Mouse (Mus musculus) neural tube, embryonic 12.5 days (tissue): ENCODE data around the gene N4bp2l2. TPM values are rescaled to one million over a fixed set of nuclear protein-coding genes. Genes with fewer than 3 reads are reported as not detected.

ENCODE experiments used
- ATAC-seq: fragments of 200-750 bp; cut with Nextera tagmentation; 2 replicates; pipeline ENCODE4 v1.8.0; 2017; ENCODE audit warnings: low read depth, mild to moderate bottlenecking, moderate TSS enrichment, moderate library complexity; ENCODE audit not compliant: low FRiP score
- H3K27ac ChIP-seq: fragments of 300-500 bp; sonication (generic); 2 replicates; pipeline ENCODE4 v1.5.1; 2016
- H3K27me3 ChIP-seq: fragments of 300-500 bp; sonication (generic); replicated peaks from 2 replicates; pipeline ENCODE4 v1.6.1; 2016; ENCODE audit warnings: mild to moderate bottlenecking
- H3K36me3 ChIP-seq: fragments of 300-500 bp; sonication (generic); 2 replicates; pipeline ENCODE4 v1.6.1; 2016; ENCODE audit warnings: mild to moderate bottlenecking
- H3K4me1 ChIP-seq: fragments of 300-500 bp; sonication (generic); 2 replicates; pipeline ENCODE4 v1.6.1; 2016
- H3K4me2 ChIP-seq: fragments of 300-500 bp; sonication (generic); replicated peaks from 2 replicates; pipeline ENCODE4 v1.6.1; 2016; ENCODE audit warnings: mild to moderate bottlenecking
- H3K4me3 ChIP-seq: fragments of 300-500 bp; sonication (generic); 2 replicates; pipeline ENCODE4 v1.5.1; 2016
- H3K9ac ChIP-seq: fragments of 300-500 bp; sonication (generic); 2 replicates; pipeline ENCODE4 v1.6.1; 2016; ENCODE audit warnings: mild to moderate bottlenecking
- H3K9me3 ChIP-seq: fragments of 300-500 bp; sonication (generic); 2 replicates; pipeline ENCODE4 v1.6.1; 2016; ENCODE audit warnings: mild to moderate bottlenecking
- WGBS: fragments of 180-500 bp; shearing (Covaris S2); methylation state at CpG from one replicate; pipeline ENCODE4 v1.1.7; 2016; 5-methylcytosine and 5-hydroxymethylcytosine counted together
- polyA plus RNA-seq: library from polyadenylated mRNA; unstranded; fragments of >200 nt; fragmentation: Nextera tagmentation; extraction: Ambion mirVana; gene quantifications from 2 replicates; pipeline ENCODE4 v1.2.1, GENCODE M21; 2016

Gene N4bp2l2
- polyA plus RNA-seq, 1 experiment from 2014 or later, result 41.1 TPM

DNA sequence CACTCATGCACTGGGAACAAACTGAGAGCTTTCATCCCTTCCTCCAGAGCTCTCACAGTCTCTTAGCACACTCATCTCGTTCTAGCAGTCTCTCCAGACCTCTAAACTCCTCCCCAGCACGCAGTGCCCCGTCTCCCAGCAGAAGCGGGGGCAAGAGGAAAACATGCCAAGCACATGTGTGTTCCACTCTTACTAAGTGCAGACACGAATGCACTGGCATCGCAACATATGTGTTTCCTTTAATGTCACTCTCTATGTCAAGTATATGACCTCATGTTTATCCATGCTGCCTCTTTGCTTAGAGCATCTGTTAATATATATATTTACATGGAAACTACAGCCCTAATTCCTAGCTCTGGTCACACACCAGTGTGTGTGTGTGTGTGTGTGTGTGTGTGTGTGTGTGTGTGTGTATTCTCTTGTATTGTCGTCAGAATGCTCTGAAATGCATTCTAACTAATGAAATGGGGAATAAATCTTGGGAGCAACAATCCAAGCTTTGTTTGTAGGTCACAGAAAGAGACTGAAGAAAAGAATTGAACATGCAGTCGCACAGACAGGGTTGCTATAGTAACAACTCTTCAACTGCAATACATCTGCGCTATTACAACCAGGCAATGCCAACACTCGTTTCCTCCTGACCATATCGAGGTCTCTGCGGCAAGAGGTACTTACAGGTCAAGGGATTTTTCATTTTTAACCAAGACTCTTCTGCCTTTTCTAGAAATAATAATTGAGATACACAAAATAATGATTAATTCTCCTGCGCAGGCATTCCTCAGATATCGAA is 64.3 kb downstream of the N4bp2l2 start:
- Histone ChIP-seq H3K4me1 (peaks cover 21% of the 10 kb centered on the region; the same call in 1 of the 2 replicates), H3K27me3 (peaks cover under 1% of the 10 kb centered on the region; the same call in 1 of the 2 replicates), H3K36me3 (peaks cover 5% of the 10 kb centered on the region; the same call in 1 of the 2 replicates), H3K4me3 (no peak overlapping the region), H3K9me3 (no peaks in the 10 kb centered on the region), H3K27ac (no peak overlapping the region), H3K4me2 (no peak overlapping the region), H3K9ac (no peak overlapping the region)
- peak; percentile 90 for ATAC-seq
- WGBS, result 52% methylated on average over 14 of the region's 14 CpGs

- peak; percentile 48; the same call in 1 of the 2 replicates for ATAC-seq
- Histone ChIP-seq H3K27me3 (peaks cover 7% of the 10 kb centered on the region), H3K4me3 (no peak overlapping the region), H3K9ac (no peak overlapping the region), H3K9me3 (no peaks in the 10 kb centered on the region), H3K27ac (no peak overlapping the region), H3K4me1 (peaks cover 21% of the 10 kb centered on the region; the same call in 1 of the 2 replicates), H3K36me3 (no peaks in the 10 kb centered on the region), H3K4me2 (no peak overlapping the region)
- WGBS, result 71% methylated on average over 20 of the region's 20 CpGs
Observed at GRCm38 (mm10) chr5:150600554-150601440, 65.2 kb downstream of the N4bp2l2 start.

GRCm38 (mm10) chr5:150599301-150600294 is 66.4 kb downstream of the N4bp2l2 start:
- peaks cover 25% of the 10 kb centered on the region for H3K4me1 ChIP-seq
- no peaks in the 10 kb centered on the region for H3K9me3 ChIP-seq
- no peak overlapping the region for H3K4me2 ChIP-seq
- ATAC-seq, result no peak
- H3K36me3 ChIP-seq, result no peaks in the 10 kb centered on the region
- WGBS, result 55% methylated on average over 13 of the region's 13 CpGs
- H3K27me3 ChIP-seq, result peaks cover 16% of the 10 kb centered on the region
- no peak overlapping the region for H3K27ac ChIP-seq
- H3K9ac ChIP-seq, result no peak overlapping the region
- H3K4me3 ChIP-seq, result no peak overlapping the region

DNA sequence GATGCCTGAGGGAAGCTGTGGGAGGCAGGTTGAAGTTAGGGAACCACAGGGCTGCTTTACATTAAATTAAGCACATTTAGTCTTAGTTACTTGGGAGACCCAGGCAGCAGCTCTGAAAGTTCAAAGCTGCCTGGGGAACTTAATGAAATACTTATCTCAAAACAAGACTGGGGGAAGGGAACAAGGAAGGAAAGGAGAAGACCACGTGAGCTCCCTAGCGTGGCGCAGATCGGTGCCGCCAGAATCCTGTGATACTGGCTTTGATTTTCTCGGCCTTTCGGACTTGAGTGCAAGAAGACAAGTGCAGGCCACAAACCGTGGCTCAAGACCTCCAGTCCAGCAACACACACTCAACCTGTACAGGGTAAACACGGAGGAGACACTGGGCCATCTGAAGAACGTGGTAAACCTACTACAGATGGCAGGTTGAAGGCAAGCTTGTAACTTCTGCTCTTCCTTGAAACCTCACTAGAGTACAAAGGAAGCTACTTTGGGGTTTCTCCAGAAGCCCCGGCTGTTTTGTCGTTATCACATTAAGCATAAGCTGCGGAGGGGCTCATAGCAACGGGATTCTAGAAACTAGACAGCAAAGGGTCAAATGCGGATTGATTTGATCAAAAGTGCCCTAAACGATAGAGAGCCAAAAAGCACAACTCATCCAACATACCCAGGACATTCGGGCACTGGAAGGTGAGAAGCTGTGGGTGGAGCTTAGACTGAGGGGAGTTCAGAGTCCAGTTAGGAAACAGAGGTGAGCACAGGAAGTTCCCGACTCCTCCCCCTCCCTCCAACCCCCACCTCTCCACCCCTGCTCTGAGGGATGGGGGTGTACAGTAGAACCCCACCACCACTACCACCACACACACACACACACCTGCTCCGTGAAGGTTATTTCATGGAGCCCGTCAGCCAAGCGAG is 67.5 kb downstream of the N4bp2l2 start:
- H3K27me3 ChIP-seq, result peaks cover 28% of the 10 kb centered on the region
- no peak overlapping the region for H3K27ac ChIP-seq
- peaks cover 34% of the 10 kb centered on the region for H3K4me1 ChIP-seq
- no peak overlapping the region for H3K4me2 ChIP-seq
- no peak overlapping the region for H3K9ac ChIP-seq
- no peaks in the 10 kb centered on the region for H3K36me3 ChIP-seq
- ATAC-seq, result no peak
- H3K9me3 ChIP-seq, result no peaks in the 10 kb centered on the region
- H3K4me3 ChIP-seq, result no peak overlapping the region
- WGBS, result 71% methylated on average over 21 of the region's 21 CpGs

DNA sequence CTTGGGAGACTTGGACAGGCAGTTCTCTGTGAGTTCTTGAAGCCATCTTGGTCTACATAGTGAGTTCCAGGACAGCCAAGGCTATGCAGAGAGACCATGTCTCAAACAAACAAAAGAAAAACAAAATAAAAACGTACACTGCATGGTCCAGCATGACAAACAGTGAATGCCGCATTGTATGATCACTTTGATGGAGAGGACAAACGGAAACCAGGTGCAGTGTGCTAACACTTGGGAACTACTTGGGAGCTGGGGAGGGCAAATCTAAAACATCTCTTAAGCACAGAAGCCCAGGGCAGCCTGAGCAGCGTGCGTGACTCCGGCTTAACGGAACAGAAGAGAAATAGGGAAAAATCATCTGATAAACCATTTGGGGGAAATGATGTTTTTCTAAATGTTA is 68.9 kb downstream of the N4bp2l2 start, which contains the start of gene N4bp2l1:
TSS of gene N4bp2l1 (minus strand) at position 101 of the 400 bp plus-strand sequence.
- no peak for ATAC-seq
- 89% methylated on average over 7 of the region's 7 CpGs for WGBS
- Histone ChIP-seq H3K4me2 (no peak within 1 kb of the TSS), H3K4me1 (peaks cover 40% of the 10 kb centered on the region), H3K9ac (no peak within 1 kb of the TSS), H3K4me3 (no peak within 1 kb of the TSS), H3K27me3 (peaks cover 40% of the 10 kb centered on the region), H3K27ac (no peak within 1 kb of the TSS), H3K36me3 (no peaks in the 10 kb centered on the region), H3K9me3 (no peaks in the 10 kb centered on the region)

DNA sequence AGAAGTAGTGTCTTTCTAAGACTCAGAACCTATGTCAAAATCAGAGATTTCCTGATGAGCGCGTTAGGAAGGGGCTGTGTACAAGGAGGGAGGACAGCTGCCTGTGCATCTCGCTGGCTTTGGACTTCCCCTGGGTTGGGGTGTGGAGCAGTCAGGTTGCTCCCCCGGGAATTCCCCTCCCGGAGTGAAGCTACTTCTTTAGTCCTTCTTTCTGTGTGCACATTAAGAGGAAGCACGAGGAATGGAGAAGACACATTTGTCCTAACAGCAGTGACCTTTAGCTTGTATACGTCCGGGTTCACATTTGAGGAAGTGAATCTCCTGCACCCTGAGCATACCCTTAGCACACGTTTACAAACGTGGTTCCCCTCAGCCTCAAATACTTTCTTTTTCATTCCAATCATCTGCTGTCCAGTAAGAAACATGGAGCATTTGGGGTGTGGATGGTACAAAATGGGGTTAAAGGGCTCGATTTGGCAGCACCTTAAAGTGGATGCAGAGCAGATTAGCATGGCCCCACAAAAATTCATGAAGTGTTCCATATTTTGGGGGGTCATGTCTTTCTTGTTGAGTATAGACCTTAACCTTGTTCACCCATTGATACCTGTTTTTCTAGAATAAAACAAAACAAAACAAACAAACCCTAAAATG is 70.5 kb downstream of the N4bp2l2 start:
- no peaks in the 10 kb centered on the region for H3K36me3 ChIP-seq
- H3K9ac ChIP-seq, result no peak overlapping the region
- peaks cover 43% of the 10 kb centered on the region for H3K27me3 ChIP-seq
- peaks cover 29% of the 10 kb centered on the region for H3K4me1 ChIP-seq
- no peaks in the 10 kb centered on the region for H3K9me3 ChIP-seq
- WGBS, result 53% methylated on average over 11 of the region's 11 CpGs
- no peak for ATAC-seq
- no peak overlapping the region for H3K4me2 ChIP-seq
- no peak overlapping the region for H3K27ac ChIP-seq
- no peak overlapping the region for H3K4me3 ChIP-seq

DNA sequence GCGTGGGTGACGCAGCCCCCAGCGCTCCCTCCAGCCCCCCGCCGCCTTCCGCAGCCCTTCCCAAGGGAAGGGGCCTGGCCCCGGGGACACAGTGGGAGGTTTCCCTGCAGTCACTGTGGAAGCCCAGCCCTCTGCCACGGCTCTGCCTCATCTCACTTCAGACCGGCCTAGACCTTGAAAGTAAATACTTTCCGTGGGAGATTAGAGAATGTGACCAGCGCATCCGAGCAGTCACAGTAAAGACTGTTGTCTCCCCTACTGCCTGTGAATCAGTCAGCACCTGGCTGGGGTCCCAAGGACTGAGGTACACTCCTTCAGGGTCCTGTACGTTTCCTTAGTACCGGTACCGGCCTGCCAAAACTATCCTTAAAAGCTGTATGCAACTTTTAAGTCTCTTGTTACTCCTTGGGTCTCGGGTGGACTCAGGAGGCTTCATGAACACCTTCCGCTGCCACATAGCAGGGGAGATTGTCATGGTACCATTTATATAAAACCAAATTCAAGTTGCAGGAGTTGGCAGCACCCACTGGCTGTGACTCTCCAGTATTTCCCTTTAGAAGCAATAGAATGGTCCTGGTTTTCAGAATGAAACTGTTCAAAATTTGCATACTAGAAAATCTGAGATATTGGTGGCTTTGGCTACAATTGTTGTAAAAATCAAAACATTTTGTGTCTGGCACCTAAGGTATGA is 71.2 kb downstream of the N4bp2l2 start:
- Histone ChIP-seq H3K9ac (peak overlapping the region; percentile 67), H3K4me1 (peaks cover 23% of the 10 kb centered on the region), H3K4me2 (peak overlapping the region; percentile 100), H3K27ac (no peak overlapping the region), H3K9me3 (no peaks in the 10 kb centered on the region), H3K4me3 (peak overlapping the region; percentile 77), H3K27me3 (peaks cover 43% of the 10 kb centered on the region), H3K36me3 (no peaks in the 10 kb centered on the region)
- WGBS, result 8% methylated on average over 16 of the region's 17 CpGs
- peak; percentile 75; the same call in 1 of the 2 replicates for ATAC-seq

DNA sequence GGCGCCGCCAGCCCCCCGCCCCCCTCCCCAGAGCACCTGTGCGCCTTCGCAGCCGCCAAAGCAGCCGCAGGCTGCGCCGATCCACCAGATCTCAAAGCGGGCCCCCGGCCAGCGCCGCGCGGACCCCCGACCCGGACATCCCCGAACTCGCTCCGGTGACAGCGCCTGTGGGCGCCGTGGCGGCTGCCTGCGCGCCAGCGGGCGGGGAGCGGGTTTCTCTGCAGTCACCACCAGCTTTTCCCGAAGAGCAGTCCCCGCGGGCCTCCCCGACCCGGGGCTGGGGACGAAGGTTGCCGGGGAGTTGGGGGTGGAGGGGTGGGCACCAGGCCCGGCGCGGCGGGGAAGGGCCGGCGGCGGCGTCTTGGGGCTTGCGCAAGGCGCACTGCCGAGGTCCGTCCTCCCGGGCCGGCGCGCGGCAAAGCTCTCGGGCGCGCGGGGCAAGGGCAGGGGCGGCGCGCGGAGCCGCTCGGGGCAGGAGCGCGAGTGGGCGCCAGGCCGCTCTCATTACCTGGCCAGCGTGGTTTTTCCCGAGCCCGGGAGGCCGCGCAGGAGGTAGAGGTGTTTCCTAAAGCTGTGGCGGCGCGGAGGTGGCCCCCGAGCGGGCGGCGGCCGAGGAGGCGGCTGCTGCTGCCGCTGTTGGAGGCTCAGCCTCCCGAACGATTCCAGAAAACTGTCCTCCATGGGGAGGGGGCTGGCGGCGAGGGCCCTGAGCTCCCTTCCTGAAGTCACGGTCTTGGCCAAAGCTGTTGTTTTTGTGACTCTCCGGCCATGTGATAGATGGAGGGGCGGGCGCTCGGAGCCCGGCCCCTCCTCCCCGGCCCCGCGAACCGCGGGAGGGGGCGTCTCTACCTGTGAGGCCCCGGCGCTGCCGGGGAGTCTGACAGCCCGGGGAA is 72.0 kb downstream of the N4bp2l2 start:
- WGBS, result under 1% methylated on average over 102 of the region's 102 CpGs
- H3K27me3 ChIP-seq, result peaks cover 43% of the 10 kb centered on the region

DNA sequence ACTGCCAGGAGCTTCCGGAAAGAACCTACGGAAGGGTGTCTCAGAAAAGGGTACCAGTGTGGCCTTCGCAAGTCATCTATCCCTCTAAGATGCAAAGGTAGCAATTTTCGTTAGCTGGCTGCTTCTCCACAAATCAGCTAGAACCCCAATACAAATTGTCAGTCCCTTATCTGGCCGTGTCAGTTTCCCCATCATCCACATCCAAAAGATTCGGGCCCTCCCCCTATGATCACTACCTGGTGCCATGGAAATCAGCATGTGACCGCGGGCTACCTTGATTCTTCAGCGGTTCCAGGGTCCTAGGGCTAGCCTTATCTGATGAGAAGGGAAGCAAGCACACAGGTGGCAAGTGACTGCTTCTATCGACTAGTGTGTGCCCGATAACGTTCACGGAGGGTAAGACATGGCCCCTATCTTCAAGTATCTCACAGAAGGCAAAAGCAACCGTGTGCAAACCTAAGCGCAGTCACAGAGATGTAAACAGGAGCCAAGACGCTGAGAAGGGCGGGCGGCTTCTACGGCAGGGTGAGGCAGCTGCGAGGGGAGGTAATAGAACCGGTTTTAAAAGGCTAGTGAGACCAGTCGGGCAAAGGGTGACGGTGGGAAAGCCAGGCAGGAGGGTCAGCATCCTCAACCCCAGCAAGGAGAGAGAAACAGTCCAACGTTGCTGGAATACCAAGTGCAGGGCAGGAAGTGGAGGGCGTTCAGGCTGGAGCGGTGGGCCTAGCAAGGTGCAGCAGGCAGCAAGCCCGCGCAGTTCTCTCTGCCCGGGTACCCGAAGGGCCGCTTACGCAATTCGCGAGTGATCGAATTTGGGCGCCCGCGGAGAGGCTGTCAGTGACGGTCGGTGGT is 72.9 kb downstream of the N4bp2l2 start:
- ATAC-seq, result no peak
- Histone ChIP-seq H3K9ac (peak overlapping the region; percentile 67), H3K36me3 (no peaks in the 10 kb centered on the region), H3K4me2 (peak overlapping the region; percentile 100), H3K27me3 (peaks cover 43% of the 10 kb centered on the region), H3K9me3 (no peaks in the 10 kb centered on the region), H3K4me3 (peak overlapping the region; percentile 77), H3K4me1 (peaks cover 19% of the 10 kb centered on the region), H3K27ac (no peak overlapping the region)
- 11% methylated on average over 40 of the region's 40 CpGs for WGBS

More for the DNA sequence above, 72.0 kb downstream of the N4bp2l2 start:
- Histone ChIP-seq H3K4me1 (peaks cover 19% of the 10 kb centered on the region), H3K9ac (peak overlapping the region; percentile 67), H3K36me3 (no peaks in the 10 kb centered on the region), H3K4me3 (peak overlapping the region; percentile 77), H3K4me2 (peak overlapping the region; percentile 100), H3K9me3 (no peaks in the 10 kb centered on the region), H3K27ac (no peak overlapping the region)
- ATAC-seq, result peak; percentile 78
